Mouse (Mus musculus): Measurements from ENCODE around the gene Tmem203.
A peak's percentile ranks its signal among the peaks of the same experiment; 100 is the strongest.

Tmem203 gene

GRCm38 (mm10) chr2:25255284-25255779, at the start of gene Tmem203:
Tmem203 (plus strand) TSS chr2:25255439.
- peak; percentile 95 for DNase-seq (ENCODE audit: low spot score)

- no peak for DNase-seq (ENCODE audit: low spot score)
Observed at GRCm38 (mm10) chr2:25207593-25207992, 47.6 kb upstream of the Tmem203 start.

- no peak for DNase-seq (ENCODE audit: low spot score)
Observed at GRCm38 (mm10) chr2:25210686-25211085, 44.6 kb upstream of the Tmem203 start.

GRCm38 (mm10) chr2:25211121-25211670, 44.0 kb upstream of the Tmem203 start, which contains the start of gene Nelfb:
Nelfb (minus strand) TSS chr2:25211489.
- peak; percentile 93 for DNase-seq (ENCODE audit: low spot score)

- no peak for DNase-seq (ENCODE audit: low spot score)
Observed at GRCm38 (mm10) chr2:25213266-25213865, 41.9 kb upstream of the Tmem203 start.

- DNase-seq (ENCODE audit: low spot score), result no peak
Observed at GRCm38 (mm10) chr2:25214444-25214843, 40.8 kb upstream of the Tmem203 start, which contains the start of gene Stpg3. Stpg3 (minus strand) TSS chr2:25214637.

- DNase-seq (ENCODE audit: low spot score), result no peak
Observed at GRCm38 (mm10) chr2:25217666-25218065, 37.6 kb upstream of the Tmem203 start.

- no peak for DNase-seq (ENCODE audit: low spot score)
Observed at GRCm38 (mm10) chr2:25218445-25218844, 36.8 kb upstream of the Tmem203 start, which contains the start of gene Fam166a. Fam166a (plus strand) TSS chr2:25218745.

GRCm38 (mm10) chr2:25221331-25221772, 33.9 kb upstream of the Tmem203 start:
- DNase-seq (ENCODE audit: low spot score), result no peak

GRCm38 (mm10) chr2:25223681-25224491, 31.4 kb upstream of the Tmem203 start:
- peak; percentile 82 for DNase-seq (ENCODE audit: low spot score)

GRCm38 (mm10) chr2:25224492-25224765, 30.8 kb upstream of the Tmem203 start, which contains the start of gene Tubb4b:
Tubb4b (minus strand) TSS chr2:25224702.
- no peak for DNase-seq (ENCODE audit: low spot score)

- DNase-seq (ENCODE audit: low spot score), result peak; percentile 94
Observed at GRCm38 (mm10) chr2:25224766-25225752, 30.2 kb upstream of the Tmem203 start.

- no peak for DNase-seq (ENCODE audit: low spot score)
Observed at GRCm38 (mm10) chr2:25225811-25226379, 29.3 kb upstream of the Tmem203 start.

- no peak for DNase-seq (ENCODE audit: low spot score)
Observed at GRCm38 (mm10) chr2:25226864-25227263, 28.4 kb upstream of the Tmem203 start.

- DNase-seq (ENCODE audit: low spot score), result no peak
Observed at GRCm38 (mm10) chr2:25227406-25227805, 27.8 kb upstream of the Tmem203 start.

GRCm38 (mm10) chr2:25228431-25228889, 26.8 kb upstream of the Tmem203 start:
- DNase-seq (ENCODE audit: low spot score), result peak; percentile 90

GRCm38 (mm10) chr2:25228995-25229530, 26.2 kb upstream of the Tmem203 start:
- no peak for DNase-seq (ENCODE audit: low spot score)

GRCm38 (mm10) chr2:25229582-25229981, 25.7 kb upstream of the Tmem203 start:
- DNase-seq (ENCODE audit: low spot score), result no peak

- no peak for DNase-seq (ENCODE audit: low spot score)
Observed at GRCm38 (mm10) chr2:25230581-25230980, 24.7 kb upstream of the Tmem203 start.

GRCm38 (mm10) chr2:25231038-25231437, 24.2 kb upstream of the Tmem203 start:
- no peak for DNase-seq (ENCODE audit: low spot score)

GRCm38 (mm10) chr2:25233421-25233820, 21.8 kb upstream of the Tmem203 start:
- no peak for DNase-seq (ENCODE audit: low spot score)

All from testis, postnatal 10 days (tissue).